Mouse (Mus musculus) midbrain, embryonic 11.5 days (tissue): Measurements from ENCODE around the gene Adap1. TPM values are rescaled to one million over a fixed set of nuclear protein-coding genes. Genes with fewer than 3 reads are reported as not detected.
A peak's percentile ranks its signal among the peaks of the same experiment; 100 is the strongest.

Experiments
- ATAC-seq: fragments of 200-750 bp; cut with Nextera tagmentation; 2 replicates; pipeline ENCODE4 v1.8.0; 2017; ENCODE audit warnings: moderate TSS enrichment, moderate library complexity; ENCODE audit not compliant: low FRiP score
- DNase-seq: peaks from one replicate; pipeline ENCODE4 v3.0.0; 2015; ENCODE audit warnings: low spot score; ENCODE audit errors: missing footprints
- H3K27ac ChIP-seq: fragments of 300-500 bp; sonication (generic); 2 replicates; pipeline ENCODE4 v1.5.1; 2014; ENCODE audit warnings: low read depth, low read length
- H3K27me3 ChIP-seq: fragments of 300-500 bp; sonication (generic); 2 replicates; pipeline ENCODE4 v1.6.1; 2014; ENCODE audit warnings: mild to moderate bottlenecking, low read length, moderate library complexity, mixed read lengths; ENCODE audit not compliant: control insufficient read depth, insufficient read depth
- H3K36me3 ChIP-seq: fragments of 300-500 bp; sonication (generic); 2 replicates; pipeline ENCODE4 v1.6.1; 2014; ENCODE audit warnings: mild to moderate bottlenecking, low read length, moderate library complexity, mixed read lengths; ENCODE audit not compliant: control insufficient read depth, insufficient read depth
- H3K4me1 ChIP-seq: fragments of 300-500 bp; sonication (generic); 2 replicates; pipeline ENCODE4 v1.6.1; 2014; ENCODE audit warnings: low read length; ENCODE audit not compliant: control insufficient read depth, insufficient read depth
- H3K4me2 ChIP-seq: fragments of 300-500 bp; sonication (generic); 2 replicates; pipeline ENCODE4 v1.6.1; 2014; ENCODE audit warnings: mild to moderate bottlenecking, moderate library complexity
- H3K4me3 ChIP-seq: fragments of 300-500 bp; sonication (generic); 2 replicates; pipeline ENCODE4 v1.5.1; 2014; ENCODE audit warnings: low read depth, low read length
- H3K9ac ChIP-seq: fragments of 300-500 bp; sonication (generic); 2 replicates; pipeline ENCODE4 v1.6.1; 2014; ENCODE audit warnings: low read length
- H3K9me3 ChIP-seq: fragments of 300-500 bp; sonication (generic); 2 replicates; pipeline ENCODE4 v1.6.1; 2016; ENCODE audit warnings: low read length; ENCODE audit not compliant: control insufficient read depth
- WGBS: fragments of 180-500 bp; shearing (Covaris S2); extraction: QIAGEN DNeasy Blood & Tissue Kit; methylation state at CpG from one replicate; pipeline ENCODE4 v1.1.7; 2014; 5-methylcytosine and 5-hydroxymethylcytosine counted together
- polyA plus RNA-seq: library from polyadenylated mRNA; unstranded; fragments of >200 nt; fragmentation: Nextera tagmentation; extraction: Ambion mirVana; gene quantifications from 2 replicates; pipeline ENCODE4 v1.2.1, GENCODE M21; 2014

The Adap1 gene
- polyA plus RNA-seq, 1 experiment from 2014 or later = 2.4 TPM

- Histone ChIP-seq H3K36me3 (no peaks in the 10 kb centered on the region), H3K4me1 (no peaks in the 10 kb centered on the region), H3K9ac (no peak overlapping the region), H3K27me3 (no peaks in the 10 kb centered on the region), H3K27ac (no peak overlapping the region), H3K9me3 (no peaks in the 10 kb centered on the region), H3K4me2 (no peak overlapping the region), H3K4me3 (no peak overlapping the region)
- ATAC-seq (no peak), DNase-seq (peak; percentile 65)
- 90% methylated on average over 5 of the region's 5 CpGs for WGBS
These were observed 38.3 kb downstream of the Adap1 start for GRCm38 (mm10) chr5:139287099-139287498.

GRCm38 (mm10) chr5:139286142-139286941 lies 39.1 kb downstream of the Adap1 start:
- no peaks in the 10 kb centered on the region for H3K4me1 ChIP-seq
- H3K4me3 ChIP-seq = no peak overlapping the region
- no peaks in the 10 kb centered on the region for H3K27me3 ChIP-seq
- WGBS = 77% methylated on average over 14 of the region's 14 CpGs
- no peak overlapping the region for H3K4me2 ChIP-seq
- H3K9ac ChIP-seq = no peak overlapping the region
- no peaks in the 10 kb centered on the region for H3K36me3 ChIP-seq
- H3K27ac ChIP-seq = no peak overlapping the region
- no peaks in the 10 kb centered on the region for H3K9me3 ChIP-seq
- ATAC-seq (no peak), DNase-seq (peak; percentile 75)

GRCm38 (mm10) chr5:139285383-139286067 lies 39.9 kb downstream of the Adap1 start:
- Histone ChIP-seq H3K9me3 (no peaks in the 10 kb centered on the region), H3K27ac (no peak overlapping the region), H3K9ac (no peak overlapping the region), H3K4me1 (no peaks in the 10 kb centered on the region), H3K4me3 (no peak overlapping the region), H3K27me3 (no peaks in the 10 kb centered on the region), H3K4me2 (no peak overlapping the region), H3K36me3 (no peaks in the 10 kb centered on the region)
- 52% methylated on average over 8 of the region's 8 CpGs for WGBS
- DNase-seq (peak; percentile 49), ATAC-seq (no peak)

GRCm38 (mm10) chr5:139283460-139284180 lies 41.8 kb downstream of the Adap1 start:
- 92% methylated on average over 14 of the region's 14 CpGs for WGBS
- no peak overlapping the region for H3K4me2 ChIP-seq
- no peak overlapping the region for H3K4me3 ChIP-seq
- H3K27ac ChIP-seq = no peak overlapping the region
- no peaks in the 10 kb centered on the region for H3K4me1 ChIP-seq
- ATAC-seq (no peak), DNase-seq (peak; percentile 80)
- no peak overlapping the region for H3K9ac ChIP-seq
- no peaks in the 10 kb centered on the region for H3K36me3 ChIP-seq
- H3K27me3 ChIP-seq = no peaks in the 10 kb centered on the region
- H3K9me3 ChIP-seq = no peaks in the 10 kb centered on the region

- Histone ChIP-seq H3K27ac (no peak overlapping the region), H3K36me3 (no peaks in the 10 kb centered on the region), H3K4me1 (no peaks in the 10 kb centered on the region), H3K9ac (no peak overlapping the region), H3K4me2 (no peak overlapping the region), H3K4me3 (no peak overlapping the region), H3K9me3 (no peaks in the 10 kb centered on the region), H3K27me3 (no peaks in the 10 kb centered on the region)
- DNase-seq = peak; percentile 99
- peak; percentile 61; the same call in 1 of the 2 replicates for ATAC-seq
- 3% methylated on average over 15 of the region's 15 CpGs for WGBS
These were observed 43.2 kb downstream of the Adap1 start for GRCm38 (mm10) chr5:139282191-139282590.

- Histone ChIP-seq H3K27ac (no peak overlapping the region), H3K9ac (no peak overlapping the region), H3K4me1 (no peaks in the 10 kb centered on the region), H3K27me3 (no peaks in the 10 kb centered on the region), H3K36me3 (no peaks in the 10 kb centered on the region), H3K4me2 (no peak overlapping the region), H3K4me3 (no peak overlapping the region), H3K9me3 (no peaks in the 10 kb centered on the region)
- 0 out of 2 replicates have a peak, but pooled peaks have one; percentile 5 for ATAC-seq
- 75% methylated on average over 10 of the region's 11 CpGs for WGBS
- peak; percentile 67 for DNase-seq
These were observed 43.9 kb downstream of the Adap1 start for GRCm38 (mm10) chr5:139281373-139282112.

GRCm38 (mm10) chr5:139277287-139277686 lies 48.1 kb downstream of the Adap1 start:
- ATAC-seq = no peak

GRCm38 (mm10) chr5:139271994-139272554 lies 53.3 kb downstream of the Adap1 start:
- DNase-seq (no peak), ATAC-seq (peak; percentile 54)
- no peak overlapping the region for H3K9ac ChIP-seq

More at GRCm38 (mm10) chr5:139277287-139277686, 48.1 kb downstream of the Adap1 start:
- no peak overlapping the region for H3K4me3 ChIP-seq
- no peaks in the 10 kb centered on the region for H3K36me3 ChIP-seq
- H3K4me2 ChIP-seq = no peak overlapping the region
- H3K9ac ChIP-seq = no peak overlapping the region
- no peak for DNase-seq
- 89% methylated on average over 8 of the region's 8 CpGs for WGBS
- H3K4me1 ChIP-seq = no peaks in the 10 kb centered on the region
- H3K27me3 ChIP-seq = no peaks in the 10 kb centered on the region
- H3K9me3 ChIP-seq = no peaks in the 10 kb centered on the region
- no peak overlapping the region for H3K27ac ChIP-seq

More at GRCm38 (mm10) chr5:139271994-139272554, 53.3 kb downstream of the Adap1 start:
- no peak overlapping the region for H3K27ac ChIP-seq
- H3K9me3 ChIP-seq = no peaks in the 10 kb centered on the region
- no peak overlapping the region for H3K4me2 ChIP-seq
- no peak overlapping the region for H3K4me3 ChIP-seq
- H3K4me1 ChIP-seq = peaks cover 4% of the 10 kb centered on the region
- H3K36me3 ChIP-seq = peaks cover 13% of the 10 kb centered on the region
- WGBS = 56% methylated on average over 8 of the region's 8 CpGs
- no peaks in the 10 kb centered on the region for H3K27me3 ChIP-seq
